Mouse (Mus musculus) liver, adult 2 months (tissue): ENCODE measurements around the gene Pop4.

ENCODE experiments used
- CTCF ChIP-seq: fragments of 200-500 bp; IDR thresholded peaks from 2 replicates; pipeline ENCODE4 v1.5.1; 2011; ENCODE audit warnings: low read depth, low read length, control low read depth
- POLR2A ChIP-seq: fragments of 200-500 bp; IDR thresholded peaks from 2 replicates; pipeline ENCODE4 v1.6.1; 2011; ENCODE audit warnings: low read length, control low read depth; ENCODE audit not compliant: insufficient read depth; ENCODE audit errors: extremely low read depth

GRCm38 (mm10) chr7:38230285-38230684 lies 40.9 kb downstream of the Pop4 start:
- TF ChIP-seq POLR2A = no peak
- no peak for TF ChIP-seq CTCF
